8 mouse cellular contexts compared by ENCODE assay signal in the genomic region with DNA sequence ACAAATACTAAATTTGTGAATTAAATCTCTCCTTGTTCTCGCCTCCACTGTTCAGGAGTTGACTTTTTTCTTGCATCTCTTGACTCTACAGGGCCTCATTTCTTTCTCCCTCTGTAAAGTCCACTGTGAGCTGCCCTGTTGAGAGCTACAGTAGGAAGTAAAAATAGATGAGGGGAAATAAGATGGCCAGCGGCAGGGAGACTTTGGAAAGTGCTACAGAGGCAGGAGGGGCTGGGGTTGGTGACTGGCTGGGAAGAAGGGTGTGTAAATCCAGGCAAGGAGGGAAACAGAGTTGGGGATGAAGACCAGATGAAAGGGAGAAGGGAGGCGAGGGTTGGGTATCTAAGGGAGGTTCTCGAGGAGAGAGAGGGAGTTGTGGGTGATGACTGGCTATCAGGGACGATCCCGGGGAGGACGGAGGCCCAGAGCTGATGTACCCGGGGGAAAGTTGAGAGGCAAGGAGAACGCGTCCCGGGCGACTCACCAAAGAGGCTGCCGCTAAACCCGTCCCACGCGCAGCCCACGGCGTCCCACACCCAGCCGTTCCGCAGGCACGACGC. TPM values are rescaled to one million over a fixed set of nuclear protein-coding genes. Genes with fewer than 3 reads are reported as not detected.
A peak's percentile ranks its signal among the peaks of the same experiment; 100 is the strongest.
DNase-seq lines count a peak whose midpoint lies in the region; ATAC-seq and TF ChIP-seq lines count a peak whose summit lies in the region.

No protein-coding gene starts in this region.

- intact Hi-C loops in left cerebral cortex, adult 2 months (cut with DNase I): loop anchor here (1.0 to 5.0 kb wide), 2 partner anchors 66 to 191 kb away; partner anchors contain the start of genes Exo1 and Fh1
- intact Hi-C loops in left cerebral cortex, postnatal 36 days (cut with DNase I): loop anchor here (5.0 kb wide), 1 partner anchor 191 kb away; the partner anchor contains the start of gene Exo1

- peaks cover 18% of the 10 kb centered on the region for H3K36me3 ChIP-seq in hindbrain, embryonic 10.5 days
- no peaks in the 10 kb centered on the region for H3K36me3 ChIP-seq in lung, postnatal 0 days (ENCODE audit: insufficient read depth, low read length)

- H3K4me1 ChIP-seq in hindbrain, embryonic 10.5 days (replicated peaks): peaks cover 31% of the 10 kb centered on the region
- H3K4me1 ChIP-seq in lung, postnatal 0 days (ENCODE audit: insufficient read depth, low read depth, low read length): peaks cover 6% of the 10 kb centered on the region; the same call in 1 of the 2 replicates

- TF ChIP-seq CTCF in left cerebral cortex, adult 2 months (IDR thresholded peaks at IDR 0.05): no peak
- no peak for TF ChIP-seq CTCF in lung, postnatal 0 days (IDR thresholded peaks at IDR 0.05)

- TF ChIP-seq EP300 in lung, postnatal 0 days (IDR thresholded peaks at IDR 0.05): no peak

- no peaks in the 10 kb centered on the region for H3K9me3 ChIP-seq in hindbrain, embryonic 10.5 days
- no peaks in the 10 kb centered on the region for H3K9me3 ChIP-seq in lung, postnatal 0 days (ENCODE audit: low read length)

- no peaks in the 10 kb centered on the region for H3K27me3 ChIP-seq in hindbrain, embryonic 10.5 days (ENCODE audit: insufficient read depth, poor library complexity, severe bottlenecking)
- H3K27me3 ChIP-seq in lung, postnatal 0 days (replicated peaks; ENCODE audit: insufficient read depth, low read length): no peaks in the 10 kb centered on the region

- H3K9ac ChIP-seq in lung, postnatal 0 days (replicated peaks; ENCODE audit: low read depth): peak overlapping the region; percentile 65

- H3K4me3 ChIP-seq in left cerebral cortex, adult 2 months: peak overlapping the region; percentile 89
- peak overlapping the region; percentile 72 for H3K4me3 ChIP-seq in hindbrain, embryonic 10.5 days
- peak overlapping the region; percentile 69 for H3K4me3 ChIP-seq in lung, postnatal 0 days (ENCODE audit: low read depth, low read length)

- H3K4me2 ChIP-seq in lung, postnatal 0 days (replicated peaks; ENCODE audit: low read depth, low read length): peak overlapping the region; percentile 95

- peak overlapping the region; percentile 80 for H3K27ac ChIP-seq in left cerebral cortex, adult 2 months
- peak overlapping the region; percentile 99 for H3K27ac ChIP-seq in hindbrain, embryonic 10.5 days
- peak overlapping the region; percentile 70 for H3K27ac ChIP-seq in lung, postnatal 0 days (ENCODE audit: low read length)

- WGBS in hindbrain, embryonic 10.5 days: 1% methylated on average over 22 of the region's 22 CpGs
- 1% methylated on average over 22 of the region's 22 CpGs for WGBS in lung, postnatal 0 days

- ATAC-seq in lung, postnatal 0 days: no peak

- DNase-seq in left cerebral cortex, adult 2 months (ENCODE audit: extremely low spot score in 1 of 2, low spot score in 2 of 2): no peak
- DNase-seq in left cerebral cortex, postnatal 36 days (ENCODE audit: low spot score in 2 of 2): no peak
- DNase-seq in c-Kit-positive CD71-positive TER-119-negative erythroid progenitor cells, embryonic 14.5 days (ENCODE audit: low read depth): peak; percentile 11
- DNase-seq in hindbrain, embryonic 10.5 days (ENCODE audit: low spot score): no peak
- DNase-seq in lung, postnatal 0 days (ENCODE audit: low spot score): peak; percentile 21
- DNase-seq in urinary bladder, postnatal 4 days (ENCODE audit: low spot score in 2 of 2): no peak
- DNase-seq in layer of hippocampus, postnatal 10 days (ENCODE audit: low spot score in 2 of 2): no peak
- no peak for DNase-seq in retina, embryonic 14.5 days (ENCODE audit: low spot score)

RNA-seq across cellular contexts. Expression of gene Opn3, which starts 0.8 kb away (rescaled TPM):
- 1 to 10 TPM; 6.1 to 6.6 TPM for total RNA-seq in left cerebral cortex, adult 2 months (2021)
- total RNA-seq in left cerebral cortex, postnatal 36 days (2021): 1 to 10 TPM; 5.9 to 8.2 TPM
- polyA plus RNA-seq in hindbrain, embryonic 10.5 days (2016; fragmentation: Nextera tagmentation; extraction: Ambion mirVana): 14.3 and 14.7 TPM in 2 replicates
- 2.2 and 3.5 TPM in 2 replicates for polyA plus RNA-seq in lung, postnatal 0 days (2015; fragmentation: Nextera tagmentation; extraction: Ambion mirVana)
- total RNA-seq in layer of hippocampus, postnatal 10 days (2021): 1 to 10 TPM; 5.7 to 6.4 TPM

RNA-seq across cellular contexts. Expression of gene Chml, which starts 0.9 kb away (rescaled TPM):
- 10 to 100 TPM in 1 of 2 experiments, 1 to 10 TPM in 1; 10.0 to 10.1 TPM for total RNA-seq in left cerebral cortex, adult 2 months (2021)
- total RNA-seq in left cerebral cortex, postnatal 36 days (2021): 10 to 100 TPM in 1 of 2 experiments, 1 to 10 TPM in 1; 10.0 to 10.4 TPM
- 4.3 and 6.3 TPM in 2 replicates for polyA plus RNA-seq in hindbrain, embryonic 10.5 days (2016; fragmentation: Nextera tagmentation; extraction: Ambion mirVana)
- 1.2 and 1.7 TPM in 2 replicates for polyA plus RNA-seq in lung, postnatal 0 days (2015; fragmentation: Nextera tagmentation; extraction: Ambion mirVana)
- 10 to 100 TPM; 10.1 to 12.6 TPM for total RNA-seq in layer of hippocampus, postnatal 10 days (2021)

RNA-seq across cellular contexts. Expression of gene Wdr64, which starts 6.6 kb away (rescaled TPM):
- total RNA-seq in left cerebral cortex, adult 2 months (2021): not detected
- total RNA-seq in left cerebral cortex, postnatal 36 days (2021): not detected
- polyA plus RNA-seq in hindbrain, embryonic 10.5 days (2016; fragmentation: Nextera tagmentation; extraction: Ambion mirVana): not detected in 2 replicates
- polyA plus RNA-seq in lung, postnatal 0 days (2015; fragmentation: Nextera tagmentation; extraction: Ambion mirVana): not detected in 2 replicates
- total RNA-seq in layer of hippocampus, postnatal 10 days (2021): not detected

Comparison
In these comparisons a context has a peak if more than half of its experiments do, and no peak if none do; other contexts are left out.
1. DNase-seq: peak in c-Kit-positive CD71-positive TER-119-negative erythroid progenitor cells, embryonic 14.5 days (single experiment) and lung, postnatal 0 days (single experiment); none in left cerebral cortex, adult 2 months (0 of 2), left cerebral cortex, postnatal 36 days (0 of 2), hindbrain, embryonic 10.5 days (single experiment), urinary bladder, postnatal 4 days (0 of 2), layer of hippocampus, postnatal 10 days (0 of 2) and retina, embryonic 14.5 days (single experiment).
2. Peak in every context shown above with its lines, with median percentiles within 50 percentile points of each other: H3K27ac ChIP-seq and H3K4me3 ChIP-seq.